Mouse (Mus musculus) heart, adult 2 months (tissue): ENCODE measurements around the gene Arrdc4.

Source experiments
- CTCF ChIP-seq: fragments of 200-600 bp; IDR thresholded peaks from 2 replicates; pipeline ENCODE4 v1.8.1; 2022; ENCODE audit warnings: antibody characterized with exemption, mild to moderate bottlenecking, moderate library complexity
- EP300 ChIP-seq: fragments of 200-500 bp; IDR thresholded peaks from 2 replicates; pipeline ENCODE4 v1.6.1; 2011; ENCODE audit warnings: low read depth, low read length, control low read depth; ENCODE audit not compliant: insufficient read depth
- POLR2A ChIP-seq: fragments of 200-500 bp; IDR thresholded peaks from 2 replicates; pipeline ENCODE4 v1.6.1; 2011; ENCODE audit warnings: mild to moderate bottlenecking, low read depth, low read length, control low read depth; ENCODE audit not compliant: insufficient read depth

DNA sequence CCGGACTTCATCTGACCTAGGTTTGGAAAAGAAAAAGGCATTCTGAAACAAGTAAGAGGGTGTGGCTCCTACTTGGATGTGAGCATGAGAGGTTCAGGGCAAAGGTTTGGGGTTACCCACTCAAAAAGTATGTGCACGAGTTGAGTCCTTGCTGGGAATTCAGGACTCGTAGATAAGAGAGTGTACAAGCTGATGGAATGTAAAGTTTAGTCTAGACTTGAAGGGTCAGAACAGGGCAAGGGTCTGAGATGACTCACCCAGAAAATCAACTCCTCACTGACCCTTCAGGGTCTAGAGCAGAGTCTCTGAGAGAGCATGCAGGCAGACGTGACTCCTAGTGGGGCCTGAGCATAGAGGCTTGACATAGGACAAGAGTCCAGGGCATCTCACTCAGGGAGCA is 16.9 kb upstream of the Arrdc4 start:
- no peak for TF ChIP-seq POLR2A
- TF ChIP-seq CTCF, result no peak
- no peak for TF ChIP-seq EP300
